Mouse (Mus musculus): ENCODE data around the gene Mpc2. TPM values are rescaled to one million over a fixed set of nuclear protein-coding genes. Genes with fewer than 3 reads are reported as not detected.

Mpc2 gene
- polyA plus RNA-seq, 1 experiment from 2014 or later: 167 TPM

GRCm38 (mm10) chr1:165520716-165521115 is 60.3 kb downstream of the Mpc2 start:
- 90% methylated on average over 7 of the region's 7 CpGs for WGBS
- ATAC-seq: no peak

More at GRCm38 (mm10) chr1:165520716-165521115, 60.3 kb downstream of the Mpc2 start:
- H3K36me3 ChIP-seq (ENCODE audit: poor library complexity, severe bottlenecking): no peaks in the 10 kb centered on the region
- H3K4me1 ChIP-seq: no peaks in the 10 kb centered on the region
- H3K27ac ChIP-seq: no peak overlapping the region
- H3K9ac ChIP-seq: no peak overlapping the region
- H3K4me3 ChIP-seq: no peak overlapping the region
- H3K9me3 ChIP-seq (replicated peaks): no peaks in the 10 kb centered on the region
- H3K27me3 ChIP-seq: no peaks in the 10 kb centered on the region
- H3K4me2 ChIP-seq: no peak overlapping the region

Other genes starting within 250 kb of the Mpc2 start
- gene Tiprl, start 223.6 kb upstream of the Mpc2 start, polyA plus RNA-seq (2015; fragmentation: Nextera tagmentation; extraction: Ambion mirVana): 125 and 136 TPM in 2 replicates
- gene Gpr161, start 164.8 kb upstream of the Mpc2 start, polyA plus RNA-seq (2015; fragmentation: Nextera tagmentation; extraction: Ambion mirVana): 3.5 and 4.1 TPM in 2 replicates
- gene Dcaf6, start 162 bp upstream of the Mpc2 start, polyA plus RNA-seq (2015; fragmentation: Nextera tagmentation; extraction: Ambion mirVana): 9.1 and 10.4 TPM in 2 replicates
- 0.15 and 0.39 TPM in 2 replicates for gene Adcy10, start 24.5 kb downstream of the Mpc2 start, polyA plus RNA-seq (2015; fragmentation: Nextera tagmentation; extraction: Ambion mirVana)
- 127 and 131 TPM in 2 replicates for gene Mpzl1, start 173.9 kb downstream of the Mpc2 start, polyA plus RNA-seq (2015; fragmentation: Nextera tagmentation; extraction: Ambion mirVana)
- gene Rcsd1, start 249.1 kb downstream of the Mpc2 start, polyA plus RNA-seq (2015; fragmentation: Nextera tagmentation; extraction: Ambion mirVana): 6.5 and 7.0 TPM in 2 replicates

All from forebrain, embryonic 13.5 days (tissue).